Mouse (Mus musculus) liver, postnatal 0 days (tissue): ENCODE results near the gene Kif1bp. TPM values are rescaled to one million over a fixed set of nuclear protein-coding genes. Genes with fewer than 3 reads are reported as not detected.

Experiments used
- ATAC-seq: fragments of 200-750 bp; cut with Nextera tagmentation; 2 replicates; pipeline ENCODE4 v1.8.0; 2017; ENCODE audit warnings: mild to moderate bottlenecking, moderate library complexity
- DNase-seq: peaks from one replicate; pipeline ENCODE4 v3.0.0-alpha.2; 2016
- H3K27ac ChIP-seq: fragments of 300-500 bp; sonication (generic); 2 replicates; pipeline ENCODE4 v1.5.1; 2014; ENCODE audit warnings: antibody characterized with exemption, moderate library complexity, mild to moderate bottlenecking, low read depth
- H3K27me3 ChIP-seq: fragments of 300-500 bp; sonication (generic); 2 replicates; pipeline ENCODE4 v1.6.1; 2014; ENCODE audit warnings: low read length, control low read depth, mixed read lengths; ENCODE audit not compliant: insufficient read depth
- H3K36me3 ChIP-seq: fragments of 300-500 bp; sonication (generic); replicated peaks from 2 replicates; pipeline ENCODE4 v1.6.1; 2014; ENCODE audit warnings: mild to moderate bottlenecking, control low read depth, low read length, moderate library complexity, mixed read lengths; ENCODE audit not compliant: insufficient read depth
- H3K4me1 ChIP-seq: fragments of 300-500 bp; sonication (generic); 2 replicates; pipeline ENCODE4 v1.6.1; 2014; ENCODE audit warnings: antibody characterized with exemption, mild to moderate bottlenecking, control low read depth; ENCODE audit not compliant: insufficient read depth
- H3K4me2 ChIP-seq: fragments of 300-500 bp; sonication (generic); 2 replicates; pipeline ENCODE4 v1.6.1; 2014; ENCODE audit warnings: low read depth, mild to moderate bottlenecking, low read length, moderate library complexity, mixed read lengths
- H3K4me3 ChIP-seq: fragments of 300-500 bp; sonication (generic); 2 replicates; pipeline ENCODE4 v1.5.1; 2014; ENCODE audit warnings: low read depth, low read length
- H3K9ac ChIP-seq: fragments of 300-500 bp; sonication (generic); replicated peaks from 2 replicates; pipeline ENCODE4 v1.6.1; 2014; ENCODE audit warnings: mild to moderate bottlenecking, moderate library complexity
- H3K9me3 ChIP-seq: fragments of 300-500 bp; sonication (generic); 2 replicates; pipeline ENCODE4 v1.6.1; 2016; ENCODE audit warnings: mild to moderate bottlenecking, control low read depth, low read length, mixed read lengths
- CTCF ChIP-seq: sonication (generic); IDR thresholded peaks from 2 replicates; pipeline ENCODE4 v1.5.1; 2016; ENCODE audit warnings: antibody characterized with exemption, low read depth
- EP300 ChIP-seq: IDR thresholded peaks from 2 replicates; pipeline ENCODE4 v1.6.1; 2016; ENCODE audit warnings: antibody characterized with exemption, low read depth, mild to moderate bottlenecking
- WGBS: fragments of 180-500 bp; shearing (Covaris S2); extraction: QIAGEN DNeasy Blood & Tissue Kit; methylation state at CpG from one replicate; pipeline ENCODE4 v1.1.7; 2014; ENCODE audit not compliant: insufficient replicate concordance; 5-methylcytosine and 5-hydroxymethylcytosine counted together
- polyA plus RNA-seq: library from polyadenylated mRNA; unstranded; fragments of >200 nt; fragmentation: Nextera tagmentation; extraction: Ambion mirVana; gene quantifications from 2 replicates; pipeline ENCODE4 v1.2.1, GENCODE M21; 2015

Kif1bp gene
- polyA plus RNA-seq, 1 experiment from 2014 or later: 6.5 TPM

DNA sequence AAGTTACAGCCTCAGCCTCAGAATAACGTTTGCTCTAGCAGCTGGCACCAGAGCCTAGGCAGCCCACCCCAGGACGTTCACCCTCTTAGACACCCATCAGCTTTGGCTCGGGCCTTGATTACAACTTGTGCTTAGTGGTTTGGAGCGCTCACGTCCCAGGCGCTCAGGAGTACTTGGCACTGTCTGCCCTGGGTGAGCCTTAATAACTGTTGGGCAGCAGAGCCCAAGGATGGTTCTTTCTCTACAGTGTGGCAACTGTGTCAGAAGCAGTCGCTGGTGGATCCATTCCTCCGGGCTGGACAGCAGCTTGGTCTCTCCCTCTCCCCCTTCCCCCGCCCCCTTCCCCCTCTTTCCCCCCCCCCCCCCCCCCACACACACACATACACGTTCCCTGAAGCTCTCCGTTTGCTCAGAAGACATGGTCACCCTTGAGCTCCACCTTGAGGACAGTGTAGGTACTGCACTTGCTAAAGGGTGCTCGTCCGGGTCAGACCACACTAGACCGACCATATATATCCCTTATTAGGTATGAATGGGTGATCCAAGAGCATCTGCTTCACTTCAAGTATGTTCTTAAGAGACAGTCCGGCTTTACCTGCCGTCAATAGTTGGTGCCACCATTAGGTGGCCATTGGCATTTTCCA is 28.6 kb downstream of the Kif1bp start:
- WGBS: 12% methylated on average over 15 of the region's 16 CpGs
- no peak overlapping the region for H3K9ac ChIP-seq
- no peak for TF ChIP-seq EP300
- TF ChIP-seq CTCF: peak; percentile 89

DNA sequence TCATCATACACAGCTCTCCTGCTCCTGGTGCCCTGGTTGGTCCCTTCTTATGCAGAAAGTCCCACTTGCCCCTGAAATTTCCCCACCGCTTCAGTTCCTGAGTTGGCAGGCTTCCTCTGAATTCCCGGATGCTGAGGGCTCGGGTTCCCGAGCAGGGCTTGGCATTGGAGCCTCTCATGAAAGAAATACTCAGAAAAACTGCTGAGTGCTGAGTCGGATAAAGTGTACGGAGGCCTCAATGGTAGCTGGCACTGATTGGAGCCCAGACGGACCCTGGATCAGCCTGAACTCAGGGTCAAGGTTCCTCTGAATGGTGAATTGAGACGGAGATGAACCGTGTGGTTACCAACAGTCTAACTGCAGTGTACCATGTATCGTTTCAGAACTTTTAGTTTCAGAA is 31.8 kb downstream of the Kif1bp start:
- H3K36me3 ChIP-seq: no peaks in the 10 kb centered on the region
- no peak overlapping the region; the same call in 1 of the 2 replicates for H3K9ac ChIP-seq
- no peaks in the 10 kb centered on the region for H3K27me3 ChIP-seq
- ATAC-seq (no peak), DNase-seq (no peak)
- 65% methylated on average over 10 of the region's 10 CpGs for WGBS
- no peak overlapping the region for H3K4me3 ChIP-seq
- peak overlapping the region; percentile 65; the same call in 1 of the 2 replicates for H3K27ac ChIP-seq
- TF ChIP-seq CTCF (no peak), EP300 (no peak)
- H3K4me2 ChIP-seq: no peak overlapping the region
- peaks cover 15% of the 10 kb centered on the region for H3K4me1 ChIP-seq
- H3K9me3 ChIP-seq: no peaks in the 10 kb centered on the region

More for the DNA sequence above, 28.6 kb downstream of the Kif1bp start:
- DNase-seq (peak; percentile 86), ATAC-seq (peak; percentile 71)
- Histone ChIP-seq H3K27ac (no peak overlapping the region), H3K27me3 (no peaks in the 10 kb centered on the region), H3K36me3 (no peaks in the 10 kb centered on the region), H3K4me3 (no peak overlapping the region), H3K9me3 (no peaks in the 10 kb centered on the region), H3K4me1 (peaks cover 4% of the 10 kb centered on the region; the same call in 1 of the 2 replicates), H3K4me2 (peak overlapping the region; percentile 49)

DNA sequence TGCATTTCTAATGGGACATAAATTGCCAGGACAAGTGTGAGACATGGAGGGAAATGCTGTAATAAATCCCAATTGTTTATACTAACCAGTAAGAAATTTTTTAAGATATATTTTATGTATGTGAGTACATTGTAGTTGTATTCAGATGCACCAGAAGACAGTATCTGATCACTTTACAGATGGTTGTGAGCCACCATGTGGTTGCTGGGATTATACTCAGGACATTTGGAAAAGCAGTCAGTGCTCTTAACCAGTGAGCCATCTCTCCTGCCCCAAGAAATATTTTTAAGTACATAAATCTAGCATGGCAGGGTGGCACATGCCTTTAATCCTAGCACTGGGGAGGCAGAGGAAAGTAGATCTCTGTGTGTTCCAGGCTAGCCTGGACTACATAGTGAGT is 32.5 kb downstream of the Kif1bp start:
- H3K27me3 ChIP-seq: no peaks in the 10 kb centered on the region
- H3K4me2 ChIP-seq: no peak overlapping the region
- no peak overlapping the region for H3K4me3 ChIP-seq
- DNase-seq: no peak
- H3K9me3 ChIP-seq: no peaks in the 10 kb centered on the region
- no peak overlapping the region for H3K9ac ChIP-seq
- TF ChIP-seq EP300: no peak
- TF ChIP-seq CTCF: no peak
- H3K36me3 ChIP-seq: no peaks in the 10 kb centered on the region
- peaks cover 21% of the 10 kb centered on the region for H3K4me1 ChIP-seq
- ATAC-seq: no peak
- no peak overlapping the region for H3K27ac ChIP-seq

DNA sequence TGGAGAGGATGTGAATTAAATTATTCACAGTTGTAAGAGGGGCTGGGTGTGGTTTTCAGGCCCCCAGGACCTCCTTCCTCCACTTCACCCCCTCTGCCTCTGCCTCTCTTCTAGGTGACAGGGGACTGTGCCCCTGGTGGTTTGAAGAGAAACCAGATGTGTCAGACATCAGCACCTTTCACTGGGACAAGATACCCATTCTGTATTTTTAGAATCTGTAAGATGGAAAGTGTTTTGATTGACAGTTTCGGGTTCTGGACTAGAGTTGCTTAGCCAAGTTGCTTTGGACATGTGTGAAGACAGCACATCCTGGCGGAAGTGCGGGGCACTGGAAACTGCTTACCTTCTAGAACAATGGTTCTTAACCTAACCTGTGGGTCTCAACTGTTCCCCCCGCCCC is 33.9 kb downstream of the Kif1bp start:
- Histone ChIP-seq H3K4me3 (no peak overlapping the region), H3K27me3 (no peaks in the 10 kb centered on the region), H3K27ac (peak overlapping the region; percentile 87), H3K4me2 (peak overlapping the region; percentile 22; the same call in 1 of the 2 replicates), H3K9ac (no peak overlapping the region), H3K9me3 (no peaks in the 10 kb centered on the region), H3K36me3 (no peaks in the 10 kb centered on the region), H3K4me1 (peaks cover 19% of the 10 kb centered on the region)
- ATAC-seq (no peak), DNase-seq (no peak)
- WGBS: 81% methylated on average over 4 of the region's 4 CpGs
- TF ChIP-seq EP300: no peak
- TF ChIP-seq CTCF: no peak; the same call in 1 of the 2 replicates

DNA sequence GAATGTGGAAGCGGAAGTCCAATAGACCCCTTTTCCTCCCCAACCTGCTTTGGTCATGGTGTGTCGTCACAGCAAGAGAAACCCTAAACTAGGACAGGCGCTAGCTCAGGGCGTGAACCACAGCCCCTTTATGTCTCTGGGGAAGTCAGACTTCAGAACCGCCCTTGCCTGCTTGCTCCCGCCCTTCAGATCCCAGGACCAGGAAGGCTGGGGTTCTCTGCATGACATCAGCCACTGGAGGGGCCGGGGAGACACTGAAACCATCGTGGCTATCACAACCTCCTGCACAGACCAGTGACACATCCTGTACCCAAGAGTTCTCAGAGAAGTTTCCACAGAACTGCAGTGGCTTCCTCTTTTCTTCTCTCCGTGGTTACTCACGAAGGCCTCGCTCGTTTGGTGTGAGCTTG is 34.9 kb downstream of the Kif1bp start:
- TF ChIP-seq CTCF (no peak), EP300 (0 out of 2 replicates have a peak, but pooled peaks have one; percentile 24)
- Histone ChIP-seq H3K4me3 (no peak overlapping the region), H3K9ac (no peak overlapping the region), H3K27me3 (no peaks in the 10 kb centered on the region), H3K4me1 (peaks cover 19% of the 10 kb centered on the region), H3K9me3 (no peaks in the 10 kb centered on the region), H3K27ac (peak overlapping the region; percentile 87), H3K36me3 (no peaks in the 10 kb centered on the region), H3K4me2 (peak overlapping the region; percentile 35)
- ATAC-seq: peak; percentile 84
- peak; percentile 71 for DNase-seq
- 37% methylated on average over 12 of the region's 12 CpGs for WGBS

DNA sequence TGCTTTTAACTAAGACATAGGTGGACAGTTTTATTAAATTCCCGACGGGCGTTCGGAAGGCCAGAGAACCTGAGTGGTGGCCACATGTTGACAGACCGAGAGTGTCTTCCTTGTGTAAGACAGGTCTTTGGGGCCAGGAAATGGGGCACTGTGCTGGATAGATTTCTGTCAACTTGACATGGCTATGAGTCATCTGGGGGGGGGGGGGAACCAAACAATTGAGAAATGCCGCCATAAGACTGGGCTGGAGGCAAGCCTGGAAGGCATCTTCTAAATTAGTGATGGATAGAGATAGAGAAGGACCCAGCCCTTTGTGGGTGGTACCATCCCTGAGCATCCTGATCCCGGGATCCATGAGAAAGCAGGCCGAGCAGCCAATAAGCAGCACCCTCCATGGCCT is 35.3 kb downstream of the Kif1bp start:
- 62% methylated on average over 7 of the region's 8 CpGs for WGBS
- H3K27me3 ChIP-seq: no peaks in the 10 kb centered on the region
- H3K36me3 ChIP-seq: no peaks in the 10 kb centered on the region
- no peak overlapping the region for H3K9ac ChIP-seq
- H3K9me3 ChIP-seq: no peaks in the 10 kb centered on the region
- DNase-seq: peak; percentile 40
- peak; percentile 16; the same call in 1 of the 2 replicates for ATAC-seq
- TF ChIP-seq CTCF (no peak), EP300 (no peak)
- peaks cover 19% of the 10 kb centered on the region for H3K4me1 ChIP-seq
- H3K4me3 ChIP-seq: no peak overlapping the region
- peak overlapping the region; percentile 87 for H3K27ac ChIP-seq
- peak overlapping the region; percentile 35 for H3K4me2 ChIP-seq
